In genomic region chr3:28577301-28577700, GRCm38 (mm10) we compare ENCODE assay signal across 8 mouse cellular contexts.
DNase-seq lines count a peak whose midpoint lies in the region; ATAC-seq lines count a peak whose summit lies in the region.

No protein-coding gene starts in this region.

- H3K4me2 ChIP-seq in neural tube, embryonic 11.5 days (ENCODE audit: low read depth), result no peak overlapping the region
- no peak overlapping the region for H3K4me2 ChIP-seq in embryonic facial prominence, embryonic 11.5 days (ENCODE audit: low read depth, low read length)
- peak overlapping the region; percentile 43 for H3K4me2 ChIP-seq in heart, embryonic 16.5 days (ENCODE audit: low read depth, low read length)

- no peak for ATAC-seq in neural tube, embryonic 11.5 days (ENCODE audit: insufficient read depth, low FRiP score, low TSS enrichment)
- no peak for ATAC-seq in embryonic facial prominence, embryonic 11.5 days (replicated peaks; ENCODE audit: insufficient number of reproducible peaks, low FRiP score, low TSS enrichment, low read depth)
- ATAC-seq in heart, embryonic 16.5 days (replicated peaks; ENCODE audit: extremely low read depth, insufficient read depth, low FRiP score), result 0 out of 2 replicates have a peak, but pooled peaks have one; percentile 28
- ATAC-seq in monocyte, adult 5-6 weeks (replicated peaks; ENCODE audit: insufficient number of reproducible peaks, low FRiP score, low TSS enrichment, poor library complexity, severe bottlenecking), result no peak

- no peaks in the 10 kb centered on the region; the same call in 1 of the 2 replicates for H3K4me1 ChIP-seq in neural tube, embryonic 11.5 days (ENCODE audit: control insufficient read depth, insufficient read depth, low read length)
- H3K4me1 ChIP-seq in embryonic facial prominence, embryonic 11.5 days (ENCODE audit: control insufficient read depth, insufficient read depth, low read length), result no peaks in the 10 kb centered on the region
- peaks cover 6% of the 10 kb centered on the region for H3K4me1 ChIP-seq in heart, embryonic 16.5 days (ENCODE audit: control insufficient read depth, insufficient read depth, low read length)

- no peak overlapping the region for H3K9ac ChIP-seq in neural tube, embryonic 11.5 days (ENCODE audit: low read length)
- no peak overlapping the region for H3K9ac ChIP-seq in embryonic facial prominence, embryonic 11.5 days (replicated peaks; ENCODE audit: low read length)
- H3K9ac ChIP-seq in heart, embryonic 16.5 days (ENCODE audit: low read length), result no peak overlapping the region

- H3K4me3 ChIP-seq in neural tube, embryonic 11.5 days (ENCODE audit: low read depth, low read length), result no peak overlapping the region
- no peak overlapping the region for H3K4me3 ChIP-seq in embryonic facial prominence, embryonic 11.5 days (ENCODE audit: low read depth, low read length)
- 0 out of 2 replicates have a peak overlapping the region, but pooled peaks have one; percentile 8 for H3K4me3 ChIP-seq in heart, embryonic 16.5 days (ENCODE audit: low read length)

- intact Hi-C loops in left cerebral cortex, postnatal 10 days (cut with DNase I), result no loop called here

- WGBS in neural tube, embryonic 11.5 days, result 34% methylated on average over 15 of the region's 15 CpGs
- WGBS in embryonic facial prominence, embryonic 11.5 days, result 21% methylated on average over 15 of the region's 15 CpGs
- 30% methylated on average over 15 of the region's 15 CpGs for WGBS in heart, embryonic 16.5 days

- H3K27ac ChIP-seq in neural tube, embryonic 11.5 days (ENCODE audit: low read depth, low read length), result no peak overlapping the region
- no peak overlapping the region for H3K27ac ChIP-seq in embryonic facial prominence, embryonic 11.5 days (replicated peaks; ENCODE audit: low read depth, low read length)
- H3K27ac ChIP-seq in heart, embryonic 16.5 days (ENCODE audit: low read length), result no peak overlapping the region

- DNase-seq in neural tube, embryonic 11.5 days (ENCODE audit: low spot score), result peak; percentile 46
- no peak for DNase-seq in neural tube, embryonic 10.5 days (ENCODE audit: extremely low spot score, low spot score)
- peak; percentile 49 for DNase-seq in embryonic facial prominence, embryonic 11.5 days (ENCODE audit: low spot score)
- DNase-seq in left cerebral cortex, postnatal 10 days (ENCODE audit: extremely low spot score in 1 of 2, low spot score in 2 of 2), result peak; percentile 37 to 84
- peak; percentile 45 to 59 for DNase-seq in right cerebral cortex, adult 2 months (ENCODE audit: low spot score in 2 of 2)
- DNase-seq in adrenal gland, adult 18-20 months (ENCODE audit: low spot score in 2 of 2), result no peak

- no peaks in the 10 kb centered on the region for H3K36me3 ChIP-seq in neural tube, embryonic 11.5 days (ENCODE audit: control insufficient read depth, insufficient read depth, low read length)
- H3K36me3 ChIP-seq in embryonic facial prominence, embryonic 11.5 days (replicated peaks; ENCODE audit: control insufficient read depth, insufficient read depth, low read depth, low read length), result no peaks in the 10 kb centered on the region
- H3K36me3 ChIP-seq in heart, embryonic 16.5 days (ENCODE audit: control insufficient read depth, insufficient read depth), result no peaks in the 10 kb centered on the region

- H3K27me3 ChIP-seq in neural tube, embryonic 11.5 days (ENCODE audit: control insufficient read depth, insufficient read depth, low read length), result no peaks in the 10 kb centered on the region
- H3K27me3 ChIP-seq in embryonic facial prominence, embryonic 11.5 days (ENCODE audit: control insufficient read depth, insufficient read depth, low read length), result no peaks in the 10 kb centered on the region; the same call in 1 of the 2 replicates
- H3K27me3 ChIP-seq in heart, embryonic 16.5 days (ENCODE audit: control insufficient read depth, insufficient read depth, low read length), result no peaks in the 10 kb centered on the region

- no peaks in the 10 kb centered on the region for H3K9me3 ChIP-seq in neural tube, embryonic 11.5 days (ENCODE audit: control insufficient read depth, low read length)
- H3K9me3 ChIP-seq in embryonic facial prominence, embryonic 11.5 days (replicated peaks; ENCODE audit: control insufficient read depth, low read length), result no peaks in the 10 kb centered on the region
- no peaks in the 10 kb centered on the region for H3K9me3 ChIP-seq in heart, embryonic 16.5 days (replicated peaks; ENCODE audit: control insufficient read depth, low read length)

Comparison
In these comparisons a context has a peak if more than half of its experiments do, and no peak if none do; other contexts are left out.
1. DNase-seq: peak in neural tube, embryonic 11.5 days (single experiment), embryonic facial prominence, embryonic 11.5 days (single experiment), left cerebral cortex, postnatal 10 days (2 of 2) and right cerebral cortex, adult 2 months (2 of 2); none in neural tube, embryonic 10.5 days (single experiment) and adrenal gland, adult 18-20 months (0 of 2).